Mouse (Mus musculus): ENCODE results near the gene Pet100.
A peak's percentile ranks its signal among the peaks of the same experiment; 100 is the strongest.

GRCm38 (mm10) chr8:3621199-3621970 lies at the start of gene Pet100, which contains the start of gene Xab2:
- peak; percentile 72 for TF ChIP-seq POLR2A (IDR thresholded peaks at IDR 0.05; ENCODE audit: extremely low read depth, insufficient read depth, low read length)
- TF ChIP-seq CTCF (IDR thresholded peaks at IDR 0.05; ENCODE audit: extremely low read depth, insufficient read depth, low read length), result no peak

All from cortical plate, adult 2 months (tissue).